Mouse (Mus musculus): ENCODE data around the gene Zfp809. TPM values are rescaled to one million over a fixed set of nuclear protein-coding genes. Genes with fewer than 3 reads are reported as not detected.
A peak's percentile ranks its signal among the peaks of the same experiment; 100 is the strongest.

Gene Zfp809
- total RNA-seq, 1 experiment, result 90.7 TPM

GRCm38 (mm10) chr9:22262611-22263010 lies 37.1 kb downstream of the Zfp809 start:
- Histone ChIP-seq H3K36me3 (ENCODE audit: control insufficient read depth, insufficient read depth, low read length, poor library complexity, severe bottlenecking) (peaks cover 2% of the 10 kb centered on the region), H3K4me1 (ENCODE audit: control insufficient read depth in 2 of 2, insufficient read depth in 2 of 2, low read length in 2 of 2, poor library complexity in 1 of 2) (no peaks in the 10 kb centered on the region; a peak in 1 of 4 replicates), H3K4me3 (ENCODE audit: insufficient read depth in 1 of 2, low read depth in 1 of 2, low read length in 2 of 2, poor library complexity in 1 of 2, severe bottlenecking in 1 of 2) (peak overlapping the region in 1 of 2 experiments; percentile 7; a peak in 1 of 4 replicates), H3K9me3 (ENCODE audit: control insufficient read depth, insufficient read depth, low read depth, low read length) (no peaks in the 10 kb centered on the region), H3K27ac (ENCODE audit: insufficient read depth, low read depth, low read length, poor library complexity, severe bottlenecking) (no peak overlapping the region), H3K9ac (ENCODE audit: insufficient read depth, low read depth, low read length, poor library complexity, severe bottlenecking) (no peak overlapping the region)
- peak; percentile 15 for DNase-seq (ENCODE audit: low read depth, low spot score)
- TF ChIP-seq ZNF384 (IDR thresholded peaks at IDR 0.05; ENCODE audit: low read depth, low read length), result no peak
- no peak for TF ChIP-seq HCFC1 (IDR thresholded peaks at IDR 0.05; ENCODE audit: borderline replicate concordance, insufficient read depth, low read length)
- TF ChIP-seq CHD2 (IDR thresholded peaks at IDR 0.05; ENCODE audit: low read depth, low read length), result no peak
- TF ChIP-seq ZC3H11A (IDR thresholded peaks at IDR 0.05; ENCODE audit: borderline replicate concordance, low read depth, low read length), result no peak
- no peak for TF ChIP-seq MAFK (IDR thresholded peaks at IDR 0.05; ENCODE audit: insufficient read depth, low read depth, low read length)
- in situ Hi-C loops (cut with MboI; ENCODE audit: low sequenced_read_pairs in 2 of 2, unreplicated experiment in 2 of 2), result no loop called here

- Histone ChIP-seq H3K27ac (ENCODE audit: insufficient read depth, low read depth, low read length, poor library complexity, severe bottlenecking) (no peak overlapping the region), H3K9me3 (ENCODE audit: control insufficient read depth, insufficient read depth, low read depth, low read length) (no peaks in the 10 kb centered on the region), H3K4me3 (ENCODE audit: insufficient read depth in 1 of 2, low read depth in 1 of 2, low read length in 2 of 2, poor library complexity in 1 of 2, severe bottlenecking in 1 of 2) (no peak overlapping the region), H3K4me1 (ENCODE audit: control insufficient read depth in 2 of 2, insufficient read depth in 2 of 2, low read length in 2 of 2, poor library complexity in 1 of 2) (no peaks in the 10 kb centered on the region), H3K36me3 (ENCODE audit: control insufficient read depth, insufficient read depth, low read length, poor library complexity, severe bottlenecking) (no peaks in the 10 kb centered on the region), H3K9ac (ENCODE audit: insufficient read depth, low read depth, low read length, poor library complexity, severe bottlenecking) (no peak overlapping the region)
- in situ Hi-C loops (cut with MboI; ENCODE audit: low sequenced_read_pairs in 2 of 2, unreplicated experiment in 2 of 2), result no loop called here
- DNase-seq (ENCODE audit: low read depth, low spot score), result no peak
- no peak for TF ChIP-seq HCFC1 (IDR thresholded peaks at IDR 0.05; ENCODE audit: borderline replicate concordance, insufficient read depth, low read length)
These were observed 43.4 kb downstream of the Zfp809 start for GRCm38 (mm10) chr9:22268886-22269285.

GRCm38 (mm10) chr9:22278733-22279132 lies 53.2 kb downstream of the Zfp809 start:
- Histone ChIP-seq H3K4me3 (ENCODE audit: insufficient read depth in 1 of 2, low read depth in 1 of 2, low read length in 2 of 2, poor library complexity in 1 of 2, severe bottlenecking in 1 of 2) (no peak overlapping the region), H3K27ac (ENCODE audit: insufficient read depth, low read depth, low read length, poor library complexity, severe bottlenecking) (no peak overlapping the region), H3K4me1 (ENCODE audit: control insufficient read depth in 2 of 2, insufficient read depth in 2 of 2, low read length in 2 of 2, poor library complexity in 1 of 2) (no peaks in the 10 kb centered on the region), H3K9me3 (ENCODE audit: control insufficient read depth, insufficient read depth, low read depth, low read length) (no peaks in the 10 kb centered on the region), H3K36me3 (ENCODE audit: control insufficient read depth, insufficient read depth, low read length, poor library complexity, severe bottlenecking) (no peaks in the 10 kb centered on the region), H3K9ac (ENCODE audit: insufficient read depth, low read depth, low read length, poor library complexity, severe bottlenecking) (no peak overlapping the region)
- no peak for DNase-seq (ENCODE audit: low read depth, low spot score)
- TF ChIP-seq HCFC1 (IDR thresholded peaks at IDR 0.05; ENCODE audit: borderline replicate concordance, insufficient read depth, low read length) (no peak), CHD2 (IDR thresholded peaks at IDR 0.05; ENCODE audit: low read depth, low read length) (no peak), ZNF384 (IDR thresholded peaks at IDR 0.05; ENCODE audit: low read depth, low read length) (no peak), ZC3H11A (IDR thresholded peaks at IDR 0.05; ENCODE audit: borderline replicate concordance, low read depth, low read length) (no peak), MAFK (IDR thresholded peaks at IDR 0.05; ENCODE audit: insufficient read depth, low read depth, low read length) (no peak)
- in situ Hi-C loops (cut with MboI; ENCODE audit: low sequenced_read_pairs in 2 of 2, unreplicated experiment in 2 of 2), result no loop called here

Other genes starting within 250 kb of the Zfp809 start
- 0.27 and 0.37 TPM in 2 replicates for gene Rgl3, start 236.3 kb upstream of the Zfp809 start, total RNA-seq (2012; rRNA removed)
- 1.4 and 2.5 TPM in 2 replicates for gene Ccdc151, start 223.1 kb upstream of the Zfp809 start, total RNA-seq (2012; rRNA removed)
- 234 and 379 TPM in 2 replicates for gene Prkcsh, start 222.9 kb upstream of the Zfp809 start, total RNA-seq (2012; rRNA removed)
- gene Elavl3, start 173.7 kb upstream of the Zfp809 start, total RNA-seq (2012; rRNA removed), result 2.6 and 5.0 TPM in 2 replicates
- not detected in 2 replicates for gene Gm49318, start 154.5 kb upstream of the Zfp809 start, total RNA-seq (2012; rRNA removed)
- gene Zfp653, start 154.3 kb upstream of the Zfp809 start, total RNA-seq (2012; rRNA removed), result 10.9 and 14.3 TPM in 2 replicates
- gene Ecsit, start 140.3 kb upstream of the Zfp809 start, total RNA-seq (2012; rRNA removed), result 37.5 and 38.2 TPM in 2 replicates
- 14.0 and 25.6 TPM in 2 replicates for gene Cnn1, start 126.5 kb upstream of the Zfp809 start, total RNA-seq (2012; rRNA removed)
- 72.0 and 85.3 TPM in 2 replicates for gene Elof1, start 108.5 kb upstream of the Zfp809 start, total RNA-seq (2012; rRNA removed)
- gene Acp5, start 90.0 kb upstream of the Zfp809 start, total RNA-seq (2012; rRNA removed), result 14.6 and 17.3 TPM in 2 replicates
- 27.3 and 34.7 TPM in 2 replicates for gene Pigyl, start 68.9 kb upstream of the Zfp809 start, total RNA-seq (2012; rRNA removed)
- gene Zfp872, start 37.6 kb upstream of the Zfp809 start, total RNA-seq (2012; rRNA removed), result 0.22 TPM in 1 of 2 replicates, not detected in the other
- gene Zfp599, start 34.2 kb downstream of the Zfp809 start, total RNA-seq (2012; rRNA removed), result 9.6 and 11.3 TPM in 2 replicates
- gene Zfp810, start 81.9 kb downstream of the Zfp809 start, total RNA-seq (2012; rRNA removed), result 7.8 and 14.3 TPM in 2 replicates
- 155 and 168 TPM in 2 replicates for gene Anln, start 163.5 kb downstream of the Zfp809 start, total RNA-seq (2012; rRNA removed)
- gene 9530077C05Rik, start 185.8 kb downstream of the Zfp809 start, total RNA-seq (2012; rRNA removed), result 2.2 and 2.5 TPM in 2 replicates
- gene Gm17545, start 228.6 kb downstream of the Zfp809 start, total RNA-seq (2012; rRNA removed), result not detected in 2 replicates
- gene Rp9, start 244.0 kb downstream of the Zfp809 start, total RNA-seq (2012; rRNA removed), result 30.1 and 32.8 TPM in 2 replicates